Mouse (Mus musculus) brain, embryonic 18.5 days (tissue): ENCODE results near the gene Stradb.

Source experiments
- DNase-seq: peaks from one replicate; pipeline ENCODE4 v3.0.0-alpha.2; 2012; ENCODE audit warnings: low read depth, low spot score

Gene Stradb

DNA sequence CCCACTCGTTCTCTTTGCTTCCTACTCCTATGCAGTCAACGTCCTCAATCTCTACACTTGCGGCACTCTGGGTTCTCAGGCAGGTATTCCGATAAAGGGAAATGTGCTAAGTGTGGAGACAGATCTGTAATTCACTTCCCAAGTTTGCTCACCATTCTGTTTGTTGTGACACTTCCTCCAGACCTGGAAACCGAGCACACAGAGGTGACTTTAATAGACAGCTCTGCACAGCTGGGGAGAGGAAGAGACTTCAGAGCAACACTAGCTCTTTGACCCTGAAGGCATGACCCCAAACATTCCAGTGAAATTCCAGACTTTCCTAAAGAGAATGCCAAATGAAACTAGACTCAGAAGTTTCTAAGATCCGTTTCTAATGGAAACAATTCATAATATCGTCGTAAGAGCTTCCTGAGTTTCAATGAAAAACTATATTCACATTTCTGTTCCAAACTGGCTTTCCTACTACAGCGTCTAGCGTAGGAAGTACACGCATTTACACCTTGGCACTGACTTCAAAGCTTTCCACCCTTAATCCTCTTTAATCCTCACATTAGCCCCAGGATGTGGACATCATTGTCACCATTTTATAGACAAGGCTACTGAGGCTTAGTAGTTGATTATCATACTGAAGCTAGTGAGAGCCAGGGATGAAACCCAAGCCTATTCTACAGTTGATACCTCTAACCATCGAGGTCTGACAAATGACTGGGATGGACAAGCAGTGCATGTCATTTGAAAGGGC lies 12.0 kb upstream of the Stradb start:
- DNase-seq, result no peak

DNA sequence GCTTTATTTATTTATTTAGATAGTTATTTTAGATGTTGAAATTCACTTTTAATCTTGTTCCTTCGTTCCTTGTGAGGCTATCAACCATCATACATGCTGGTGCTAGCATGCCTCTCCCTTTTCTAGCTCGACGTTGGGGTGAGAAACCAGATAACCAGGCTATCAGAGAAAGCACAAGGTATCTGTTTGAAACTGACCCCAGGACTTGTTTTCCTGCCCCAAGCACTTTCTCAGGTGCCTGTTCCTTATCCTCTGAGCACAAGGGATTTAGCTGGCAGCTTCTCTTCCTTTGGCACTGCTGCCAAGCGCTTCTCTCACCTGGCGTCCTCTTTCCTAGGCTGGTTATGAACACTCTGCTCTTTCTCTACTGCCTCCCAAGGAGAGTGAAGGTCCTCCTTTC lies 10.9 kb upstream of the Stradb start:
- DNase-seq, result no peak

DNA sequence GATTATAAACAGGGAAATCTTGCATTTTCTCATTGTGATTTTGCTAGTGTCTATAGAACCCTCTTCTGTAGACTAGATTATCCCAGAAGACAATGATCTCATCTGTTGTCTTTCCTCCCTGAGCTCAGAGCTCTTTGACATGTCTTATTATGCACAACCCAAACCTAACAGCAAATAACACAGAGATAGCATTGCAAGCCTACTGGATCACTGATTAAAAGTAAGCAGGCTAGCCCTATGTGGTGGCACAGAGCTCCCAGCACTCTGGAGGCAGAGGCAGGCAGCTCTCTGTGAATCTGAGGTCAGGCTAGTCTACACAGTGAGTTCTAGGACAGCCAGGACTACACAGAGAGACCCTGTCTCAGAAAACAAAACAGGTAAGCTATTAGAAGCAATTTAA lies 10.5 kb upstream of the Stradb start:
- no peak for DNase-seq

DNA sequence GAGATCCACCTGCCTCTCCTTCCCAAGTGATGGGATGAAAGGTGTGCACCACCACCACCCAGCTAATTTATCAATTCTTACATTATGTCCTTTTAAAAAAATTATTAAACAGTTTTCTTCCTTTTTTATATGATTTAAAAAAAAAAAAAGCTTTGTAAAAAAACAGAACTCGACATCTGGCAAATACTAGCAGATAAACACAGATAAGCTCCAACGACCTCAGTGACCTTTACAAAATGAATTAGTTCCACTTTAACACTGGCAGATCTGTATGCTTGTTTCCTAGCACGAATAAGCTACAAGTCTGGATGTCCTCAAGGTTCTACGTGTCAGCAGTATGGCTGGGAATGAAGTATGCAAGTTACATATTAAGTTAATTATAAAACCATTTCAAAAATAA lies 5.8 kb upstream of the Stradb start:
- DNase-seq, result no peak

DNA sequence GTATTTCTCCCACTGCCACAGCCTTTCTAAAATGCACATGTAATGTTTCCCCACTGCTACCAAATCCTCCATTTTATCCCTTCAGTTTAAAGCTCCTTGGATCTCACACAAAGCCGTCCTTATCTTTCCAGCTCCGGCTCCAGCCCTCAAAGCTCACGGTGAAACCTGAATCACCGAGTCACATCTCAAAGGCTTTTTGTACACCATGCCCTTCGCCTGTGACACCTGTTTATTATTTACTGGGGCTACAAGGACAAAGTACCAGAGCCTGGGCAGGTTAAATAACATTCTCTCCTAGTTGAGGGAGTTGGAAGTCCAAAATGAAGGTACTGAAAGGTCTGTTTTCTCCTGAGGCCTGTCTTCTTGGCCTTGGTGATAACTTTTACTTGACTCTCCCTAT lies 3.3 kb upstream of the Stradb start:
- DNase-seq, result no peak

DNA sequence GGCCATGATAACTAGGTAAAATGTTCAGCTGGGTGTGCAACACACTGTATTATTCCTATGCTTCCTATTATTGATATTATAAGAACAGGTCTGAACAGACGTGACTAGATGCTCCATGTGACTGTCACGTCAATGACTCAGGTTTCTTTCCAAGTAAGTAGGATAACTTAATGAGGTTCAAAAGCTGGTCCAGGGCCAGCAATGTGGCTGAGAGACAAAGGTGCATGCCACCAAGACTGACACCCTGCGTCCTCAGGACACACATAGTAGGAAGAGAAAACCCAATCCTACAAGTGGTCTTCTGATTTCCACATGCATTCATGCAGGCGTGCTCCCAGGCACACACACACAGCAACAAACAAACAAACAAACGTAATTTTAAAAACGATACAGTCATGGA lies 2.2 kb upstream of the Stradb start:
- DNase-seq, result no peak

DNA sequence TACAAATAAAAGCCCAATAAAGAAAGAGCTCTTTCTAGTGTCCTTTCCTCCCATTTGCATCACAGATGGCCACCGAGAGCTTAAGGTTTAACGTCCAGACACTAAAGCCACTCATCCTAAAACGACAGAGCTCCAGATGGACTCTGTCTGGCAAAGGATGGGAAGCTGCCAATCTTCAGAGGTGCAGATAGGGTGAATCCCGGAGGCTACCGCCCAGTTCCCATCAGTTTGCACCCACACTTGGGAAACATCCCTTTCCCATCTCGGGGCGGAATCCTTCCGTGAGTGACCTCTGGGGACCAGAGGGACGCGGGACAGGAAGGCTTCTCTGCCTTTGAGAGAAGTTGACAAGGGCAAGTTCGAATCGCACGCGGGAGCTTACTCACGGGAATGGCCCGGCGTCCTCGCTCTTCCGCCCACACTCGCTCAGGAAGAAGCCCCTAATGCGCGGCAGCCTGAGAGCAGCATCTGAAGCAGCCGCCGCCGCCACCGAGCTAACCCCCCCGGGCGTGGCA lies 414 bp upstream of the Stradb start:
- no peak for DNase-seq

DNA sequence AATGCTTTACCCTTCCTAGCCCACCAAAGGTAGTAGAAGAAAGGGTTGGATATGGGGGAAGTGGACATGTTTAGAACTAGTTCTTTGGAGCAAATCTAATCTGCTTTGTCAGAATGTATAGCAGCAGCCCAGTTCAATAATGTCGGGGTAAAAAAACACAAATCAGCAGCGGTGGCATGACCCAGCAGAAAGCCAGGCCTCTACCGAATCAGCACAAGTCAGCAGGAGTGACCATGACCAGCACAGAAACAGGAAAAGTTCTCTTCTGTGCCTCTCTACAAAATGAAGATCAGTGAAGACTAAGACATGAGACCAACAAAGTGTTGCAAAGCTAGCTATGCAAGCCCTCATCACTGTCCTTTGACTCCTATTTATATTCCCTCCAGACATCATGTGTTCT lies 9.0 kb downstream of the Stradb start:
- DNase-seq, result no peak

DNA sequence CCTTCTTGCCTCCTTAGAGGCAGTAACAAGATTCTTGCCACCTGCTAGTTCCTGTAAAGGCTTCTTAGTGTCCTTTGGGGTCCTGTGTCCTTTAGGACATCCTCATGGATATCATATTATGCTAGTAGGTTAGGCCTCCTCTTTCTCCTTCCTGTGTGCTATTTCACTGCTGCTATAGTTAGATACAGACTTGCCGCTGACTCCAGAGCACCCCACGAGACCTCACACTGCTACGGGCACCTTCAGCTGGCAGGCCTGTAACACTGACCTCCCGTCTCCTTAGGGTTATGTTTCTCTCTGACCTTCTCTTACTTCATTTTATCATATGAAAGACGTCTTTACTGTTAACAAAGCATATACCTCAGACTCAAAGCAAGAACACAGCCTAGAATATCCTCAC lies 11.3 kb downstream of the Stradb start:
- no peak for DNase-seq

DNA sequence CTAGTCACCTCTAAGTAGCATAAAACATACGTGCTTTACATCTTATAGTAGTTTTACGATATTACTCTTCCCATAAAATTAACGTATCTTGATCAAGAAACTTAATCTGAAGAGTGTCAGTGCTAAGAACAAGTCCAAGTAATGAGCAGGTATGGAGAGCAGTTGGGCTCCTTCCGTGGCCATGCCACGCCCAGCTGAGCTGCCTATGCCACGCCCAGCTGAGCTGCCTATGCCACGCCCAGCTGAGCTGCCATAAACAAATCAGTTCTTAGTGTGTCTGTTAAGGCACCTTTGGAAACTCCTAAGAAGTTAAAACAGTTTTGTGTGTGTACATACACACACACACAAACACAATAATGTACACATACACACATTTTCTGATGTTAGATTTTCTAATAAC lies 19.8 kb downstream of the Stradb start:
- no peak for DNase-seq

DNA sequence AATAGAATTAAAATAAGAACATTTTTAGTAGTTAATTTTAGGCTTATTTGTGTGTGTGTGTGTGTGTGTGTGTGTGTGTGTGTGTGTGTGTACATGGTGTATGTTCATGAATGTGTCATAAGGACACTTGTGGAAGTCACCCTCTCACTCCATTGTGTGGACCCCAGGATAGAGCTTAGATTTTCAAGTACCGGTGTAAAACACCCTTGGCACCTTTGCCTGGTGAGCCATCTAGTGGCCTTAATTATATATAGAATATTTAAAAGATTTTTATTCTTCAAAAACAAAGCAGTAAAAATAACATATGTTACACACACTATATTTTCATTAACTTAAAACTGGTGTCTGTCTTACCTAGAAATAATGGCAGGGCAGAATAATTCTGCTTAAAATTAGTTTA lies 20.4 kb downstream of the Stradb start:
- no peak for DNase-seq

DNA sequence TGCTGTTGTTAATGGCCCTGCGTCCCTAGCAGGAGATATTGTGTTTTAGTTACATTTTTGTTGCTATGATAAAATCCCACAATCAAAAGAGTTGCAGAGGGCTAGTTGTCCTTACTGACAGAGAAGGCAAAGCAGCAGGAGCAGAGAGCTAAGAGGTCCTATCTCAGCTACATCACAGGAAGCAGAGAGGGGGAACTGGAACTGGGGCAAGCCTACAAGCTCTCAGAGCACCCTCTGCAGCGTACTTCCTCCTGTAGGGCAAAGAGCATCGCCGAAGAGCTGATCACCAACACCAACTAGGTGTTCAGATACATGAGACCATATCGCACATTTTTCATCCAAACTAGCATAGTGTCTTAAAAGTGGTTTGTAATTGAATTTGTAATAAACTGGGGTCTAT lies 22.0 kb downstream of the Stradb start:
- DNase-seq, result no peak

DNA sequence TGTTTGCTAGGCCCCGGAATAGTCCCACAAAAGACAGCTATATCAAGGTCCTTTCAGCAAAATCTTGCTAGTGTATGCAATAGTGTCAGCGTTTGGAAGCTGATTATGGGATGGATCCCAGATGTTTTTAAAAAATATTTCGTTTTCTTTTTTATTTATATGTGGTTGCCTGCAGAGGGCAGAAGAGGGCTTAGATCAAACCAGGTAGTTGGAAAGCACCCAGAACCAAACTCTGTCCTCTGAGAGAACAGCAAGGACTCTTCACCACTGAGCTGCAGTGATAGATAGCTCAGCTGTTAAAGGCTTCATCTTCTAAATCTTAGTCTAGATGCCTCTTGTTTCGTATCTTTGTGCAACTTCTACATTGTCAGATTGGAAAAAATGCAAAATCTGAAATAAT lies 35.9 kb downstream of the Stradb start:
- no peak for DNase-seq

DNA sequence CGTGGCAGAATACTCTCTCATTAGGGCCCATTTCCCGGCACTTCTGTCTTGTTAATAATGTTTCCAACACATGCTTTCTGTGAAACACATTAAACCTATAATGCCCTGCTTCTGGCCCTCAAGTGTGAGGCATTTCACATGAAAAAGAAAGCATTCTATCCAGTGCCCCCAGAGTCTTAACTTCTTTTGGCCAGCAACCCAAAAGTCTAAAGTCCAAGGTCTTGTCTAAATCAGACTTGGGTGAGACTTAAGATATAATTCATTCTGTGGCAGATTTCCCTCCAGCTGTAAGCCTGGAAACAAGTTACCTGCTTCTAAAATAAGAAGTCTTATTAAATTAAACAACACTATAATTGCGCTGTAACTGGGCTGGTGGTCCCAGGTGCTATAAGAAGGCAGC lies 48.2 kb downstream of the Stradb start:
- no peak for DNase-seq

DNA sequence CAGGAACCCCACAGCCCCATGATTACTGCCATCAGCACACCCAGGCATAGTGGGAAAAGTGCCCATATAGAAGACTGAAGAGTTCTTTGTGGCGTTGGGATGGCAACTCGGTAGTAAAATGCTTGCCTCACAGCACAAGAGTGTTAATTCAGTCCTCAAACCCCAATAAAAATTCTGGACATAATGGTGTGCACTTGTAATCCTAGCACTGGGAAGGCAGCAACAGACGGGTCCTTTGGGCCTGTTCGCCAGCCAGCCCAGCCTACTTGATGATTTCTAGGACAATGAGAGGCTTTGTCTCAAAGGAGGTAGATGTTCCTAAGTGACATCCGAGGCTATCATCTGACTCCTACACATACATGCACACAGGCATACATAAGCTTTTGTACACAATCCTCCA lies 64.4 kb downstream of the Stradb start:
- no peak for DNase-seq
